Mouse (Mus musculus) kidney, postnatal 4 days (tissue): ENCODE results near the gene Trpv1.
A peak's percentile ranks its signal among the peaks of the same experiment; 100 is the strongest.

Experiments used
- DNase-seq, 2 experiments: peaks; one replicate each; pipeline ENCODE4 v3.0.0; 2021; ENCODE audit warnings: mixed read lengths in 2 of 2

The Trpv1 gene

DNA sequence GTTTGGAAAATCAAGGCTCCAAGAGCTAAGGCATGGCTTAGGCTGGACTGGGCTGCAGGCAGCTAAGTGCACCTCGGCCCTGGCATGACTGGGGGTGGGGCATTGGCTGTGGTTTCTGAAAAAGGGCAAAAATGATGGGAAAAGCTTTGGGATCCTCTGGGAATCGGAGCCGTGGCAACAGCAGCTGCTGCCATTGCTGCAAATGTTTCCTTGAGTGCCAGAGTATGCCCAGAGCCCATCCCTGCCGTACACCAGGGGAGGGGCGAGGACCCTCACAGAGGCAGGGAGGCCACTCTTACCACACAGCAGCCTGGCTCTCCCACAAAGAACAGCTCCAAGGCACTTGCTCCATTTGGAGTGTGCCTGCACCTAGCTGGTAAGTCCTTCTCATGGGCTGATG, at the start of gene Trpv1:
Gene Trpv1 (plus strand): TSS at position 301 of the 400 bp plus-strand sequence.
- no peak for DNase-seq

DNA sequence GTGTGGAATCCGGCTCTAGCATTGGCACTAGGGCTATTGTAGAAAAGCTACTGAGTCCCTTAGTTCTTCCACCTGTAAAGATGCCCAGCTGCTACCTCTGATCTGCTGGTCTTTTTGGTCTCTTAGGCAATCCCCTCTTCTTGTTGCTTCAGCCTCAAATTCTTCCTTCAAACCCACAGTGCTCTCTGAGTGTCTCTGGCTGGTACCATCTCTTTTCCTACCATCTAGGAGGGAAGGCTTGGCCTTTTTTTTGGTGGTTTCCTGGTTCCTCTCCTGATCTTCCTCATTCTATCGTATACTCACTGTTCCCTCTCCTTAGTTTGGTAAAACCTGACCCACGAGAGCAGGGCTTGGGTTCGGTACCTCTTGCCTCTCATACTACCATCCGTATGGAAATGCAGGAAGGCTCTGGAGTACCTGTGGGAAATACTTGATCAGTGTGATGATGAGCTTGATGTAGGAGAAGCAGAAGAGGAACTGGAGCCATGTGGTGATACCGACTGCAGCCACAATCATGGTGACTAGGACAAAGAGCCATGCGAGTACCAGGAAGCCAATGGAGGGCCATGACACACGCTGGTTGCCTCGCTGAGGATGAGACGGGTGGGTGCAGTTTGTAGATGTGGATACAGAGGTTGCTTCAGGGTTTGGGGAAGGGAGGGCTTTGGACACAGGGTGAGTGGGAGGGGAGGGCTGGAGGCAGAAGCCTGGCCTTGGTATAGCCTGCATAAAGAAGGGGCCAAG, 48.0 kb upstream of the Trpv1 start:
- no peak for DNase-seq

DNA sequence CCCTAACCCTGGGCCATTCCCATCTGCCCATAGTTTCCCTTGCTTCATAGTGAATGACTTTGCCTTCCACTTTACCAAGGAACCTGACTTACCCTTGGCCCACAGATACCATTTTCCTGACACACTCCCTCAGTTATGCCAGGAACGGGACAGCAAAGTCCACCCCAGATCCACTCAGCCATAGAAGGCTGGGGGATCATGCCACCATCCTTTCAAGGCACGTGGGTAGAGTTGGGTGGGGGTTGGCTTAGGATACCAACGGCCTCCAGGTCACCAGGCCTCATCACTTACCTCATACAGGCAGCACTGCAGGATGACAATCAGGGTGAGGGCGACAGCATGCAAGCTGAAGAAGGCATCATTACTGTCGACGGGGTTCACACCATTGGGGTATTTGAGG, 46.9 kb upstream of the Trpv1 start:
- peak in 1 of 2 experiments; percentile 11 for DNase-seq

DNA sequence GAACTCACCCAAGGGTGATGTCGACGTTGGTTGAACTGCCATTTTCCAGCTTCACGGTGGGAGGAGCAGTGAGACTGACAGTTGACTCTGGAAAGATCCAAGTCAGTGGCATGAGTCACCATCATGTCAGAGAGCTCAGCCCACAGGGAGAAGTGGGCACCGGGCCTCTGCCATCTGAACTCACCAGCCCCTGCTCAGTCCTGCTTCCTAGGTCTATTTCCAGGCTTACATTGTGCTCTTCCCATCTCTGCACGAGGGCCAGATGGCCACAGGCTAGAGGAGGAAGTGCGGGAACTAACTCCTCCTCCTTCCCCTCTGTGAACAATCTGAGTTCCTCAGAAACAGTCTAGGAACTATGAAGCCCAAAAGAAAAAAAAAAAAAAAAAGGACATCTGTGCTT, 41.0 kb upstream of the Trpv1 start:
- no peak for DNase-seq

DNA sequence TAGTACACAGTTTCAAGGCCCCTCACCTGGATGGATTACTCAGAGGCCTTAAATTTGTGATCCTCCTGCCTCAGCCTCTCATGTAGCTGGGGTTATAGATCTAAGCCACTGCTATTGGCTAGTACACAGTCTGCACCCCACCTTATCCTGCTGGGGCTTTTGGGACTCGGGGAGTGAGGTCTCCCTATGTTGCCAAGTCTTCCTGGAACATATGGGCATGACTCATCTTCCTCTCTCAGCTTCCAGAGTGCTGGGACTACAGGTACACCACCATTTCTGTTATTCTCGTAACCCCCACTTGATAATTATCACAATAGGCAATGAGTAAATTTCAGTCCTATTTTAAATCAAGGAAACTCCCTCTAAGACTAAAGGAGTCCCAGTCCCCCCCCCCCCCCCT, 39.6 kb upstream of the Trpv1 start:
- DNase-seq = no peak

DNA sequence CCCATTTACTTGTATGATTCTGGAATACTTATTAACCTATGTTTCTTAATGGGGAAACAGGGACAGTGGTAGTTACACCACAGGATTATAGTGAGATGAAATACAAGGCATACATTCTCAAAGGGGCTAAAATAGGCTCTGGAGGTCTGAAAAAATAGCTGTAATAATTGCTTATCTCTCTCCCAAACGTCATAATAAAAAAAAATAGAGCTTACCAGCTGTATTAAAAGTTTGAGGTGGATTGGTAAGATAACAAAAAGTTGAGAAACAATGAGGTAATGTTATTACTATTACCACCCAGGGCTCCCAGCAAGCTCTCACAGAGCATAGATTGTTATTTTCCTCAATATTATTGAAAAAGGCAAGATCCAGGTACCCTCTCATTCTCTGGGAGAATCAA, 35.9 kb upstream of the Trpv1 start:
- DNase-seq = no peak

DNA sequence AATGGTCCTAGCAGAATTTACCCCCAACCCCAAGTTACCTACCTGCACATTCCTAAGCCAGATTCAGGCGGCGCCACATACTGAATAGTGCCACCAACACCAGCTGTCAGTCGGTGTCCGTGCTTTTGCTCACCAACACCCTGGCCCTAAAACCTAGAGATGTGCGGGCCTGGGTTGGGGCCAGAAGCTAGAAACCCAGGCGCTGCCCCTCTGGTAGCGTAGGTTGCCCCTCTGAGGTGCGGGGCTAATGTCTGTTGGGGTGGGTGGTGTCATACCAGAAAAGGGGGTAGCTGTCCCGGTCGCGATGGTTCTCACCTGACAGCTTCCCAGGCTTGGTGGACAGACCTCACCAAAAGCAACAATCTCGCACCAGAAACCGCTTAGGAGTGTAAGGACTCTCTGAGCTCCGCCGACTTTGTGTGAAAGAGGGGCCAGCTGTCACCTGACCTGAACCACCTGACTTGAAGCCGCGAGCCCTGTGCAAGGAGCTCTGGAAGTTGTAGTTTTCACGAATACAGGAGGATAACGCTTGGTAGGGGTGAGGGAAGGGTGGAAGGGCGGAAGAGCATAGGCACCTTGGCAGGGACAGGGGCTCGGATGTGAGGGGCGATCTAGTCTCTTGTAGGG, 35.4 kb upstream of the Trpv1 start, which contains the start of gene Ctns:
Gene Ctns (minus strand): TSS at position 440 of the 627 bp plus-strand sequence.
- DNase-seq = peak; percentile 79 to 90

DNA sequence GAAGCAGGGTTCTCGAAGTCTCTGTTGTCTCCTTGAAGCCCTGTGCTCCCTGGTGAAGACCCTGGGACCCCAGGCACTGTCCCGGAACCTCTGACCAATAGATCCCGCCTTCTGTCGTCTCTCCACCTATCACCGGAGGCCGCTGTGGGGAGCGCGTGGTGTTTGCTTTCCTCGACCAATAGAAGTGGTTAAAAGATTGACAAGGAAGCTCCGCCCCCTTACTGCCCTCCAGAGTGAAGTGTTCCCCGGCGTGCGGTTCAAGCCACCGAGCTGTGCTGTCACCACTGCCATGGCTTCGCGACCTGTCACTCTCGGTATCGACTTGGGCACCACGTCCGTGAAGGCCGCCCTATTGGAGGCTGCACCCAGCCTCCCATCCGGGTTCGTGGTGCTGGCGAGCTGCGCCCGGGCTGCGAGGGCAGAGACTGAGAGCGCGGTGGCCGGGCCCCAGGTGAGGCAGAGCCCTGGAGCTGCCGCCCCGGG, 34.8 kb upstream of the Trpv1 start, which contains the start of gene Shpk:
Gene Shpk (plus strand): TSS at position 231 of the 483 bp plus-strand sequence.
- peak; percentile 94 to 96 for DNase-seq

DNA sequence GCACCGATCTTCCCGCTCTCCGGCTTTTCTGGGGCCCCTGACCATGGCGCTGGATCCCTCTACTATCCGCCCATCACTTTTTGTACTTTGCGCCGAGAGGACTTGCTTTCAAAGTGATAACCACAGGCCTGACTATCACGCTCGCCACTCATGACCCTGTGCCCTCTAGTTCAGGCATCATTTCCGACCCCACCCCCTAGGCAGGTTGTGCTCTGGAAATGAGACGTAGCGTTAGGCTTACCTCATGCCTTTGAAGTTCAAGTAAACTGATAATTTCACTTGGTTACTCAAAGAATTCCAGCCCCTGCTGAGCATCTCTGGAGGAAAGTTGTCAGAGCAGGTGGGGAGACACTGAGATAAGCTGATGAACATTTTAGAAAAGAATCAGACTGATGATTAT, 34.2 kb upstream of the Trpv1 start:
- no peak for DNase-seq

DNA sequence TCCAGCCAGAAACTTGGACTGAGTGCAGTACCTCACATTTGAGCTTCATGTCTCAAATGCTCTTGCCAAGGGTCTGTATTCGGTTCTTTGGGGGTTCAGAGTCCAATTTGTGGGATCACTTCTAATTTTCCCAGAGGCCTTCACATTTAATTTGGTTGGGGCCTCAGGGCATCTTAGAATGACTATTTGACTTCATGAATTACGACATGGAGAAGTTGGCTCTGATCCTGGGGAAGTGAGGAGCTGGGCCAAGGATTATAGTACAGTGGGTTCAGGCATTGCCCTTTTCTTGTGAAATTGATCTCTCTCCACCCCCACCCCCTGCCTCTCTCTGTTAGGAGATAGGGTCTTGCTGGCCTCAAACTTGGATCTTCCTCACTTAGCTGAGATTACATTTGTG, 33.1 kb upstream of the Trpv1 start:
- no peak for DNase-seq

DNA sequence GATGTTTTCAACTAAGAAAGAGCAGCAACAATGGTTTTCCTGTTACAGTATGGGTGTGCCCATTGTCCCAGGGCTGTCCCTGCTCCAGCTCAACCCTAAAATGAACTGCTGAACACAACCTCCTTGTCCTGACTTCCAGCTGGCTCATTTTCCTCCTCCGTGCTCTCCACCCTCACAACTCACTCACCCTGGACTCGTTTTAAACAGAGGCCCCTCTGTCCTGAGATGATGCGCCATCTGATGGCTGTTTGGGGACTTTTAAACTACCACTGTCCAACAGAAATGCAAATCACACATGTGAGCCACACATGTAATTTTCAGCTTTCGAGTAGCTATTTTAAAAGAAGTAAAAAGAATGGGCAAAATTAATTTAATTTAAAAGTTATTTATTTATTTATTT, 32.5 kb upstream of the Trpv1 start:
- DNase-seq = peak; percentile 14 to 34

DNA sequence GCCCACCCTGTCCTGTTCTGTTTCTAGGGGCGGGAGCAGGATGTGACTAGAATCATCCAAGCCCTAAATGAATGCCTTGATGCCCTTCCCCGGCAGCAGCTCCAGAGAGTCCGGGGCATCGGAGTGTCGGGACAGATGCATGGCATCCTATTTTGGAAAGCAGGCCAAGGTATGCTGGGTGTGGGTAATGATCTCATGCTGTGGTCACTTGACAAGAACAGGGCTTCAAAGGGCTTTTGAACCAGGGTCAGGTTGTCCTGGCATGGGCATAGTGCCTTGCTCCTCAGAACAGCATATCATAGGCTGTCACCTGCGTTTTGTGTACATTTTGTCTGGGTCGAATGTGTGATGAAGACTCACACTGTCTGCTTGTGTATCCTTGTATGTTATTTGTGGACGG, 30.2 kb upstream of the Trpv1 start:
- DNase-seq = no peak

DNA sequence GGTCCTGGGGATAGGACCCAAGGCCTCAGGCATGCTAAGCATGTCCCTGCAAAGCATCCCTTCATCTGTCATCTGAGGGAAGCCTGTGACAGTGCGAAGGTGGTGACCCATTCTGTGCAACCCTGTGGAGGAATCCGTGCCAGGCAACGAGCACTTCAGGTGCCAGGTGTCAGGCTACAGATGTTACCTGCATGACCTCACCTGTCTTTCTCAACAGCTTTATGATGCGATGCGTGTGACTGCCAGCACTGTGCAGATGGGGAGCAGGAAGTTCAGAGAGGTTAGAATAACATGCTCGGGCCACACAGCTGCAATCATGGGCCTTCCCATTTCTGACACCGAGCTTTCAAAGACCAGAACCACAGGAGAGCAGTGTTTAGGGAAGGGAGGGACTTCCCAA, 28.9 kb upstream of the Trpv1 start:
- no peak for DNase-seq

DNA sequence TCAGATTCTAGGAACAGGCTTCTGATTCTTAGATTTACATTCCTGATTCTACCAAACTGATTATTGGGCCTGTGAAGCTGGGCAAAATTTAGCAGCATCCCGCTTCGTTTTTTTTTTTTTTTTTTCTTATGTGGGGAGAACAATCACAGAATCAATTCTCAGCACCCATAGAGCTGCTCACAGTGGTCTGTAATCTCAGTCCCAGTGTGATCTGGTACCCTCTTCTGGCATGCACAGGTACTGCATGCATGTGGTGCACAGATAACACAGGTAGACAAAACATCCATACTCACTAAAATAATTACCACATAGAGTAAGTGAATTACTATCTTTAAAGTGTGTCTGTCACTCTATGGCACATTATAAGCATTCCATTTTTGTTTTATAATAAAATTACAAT, 26.5 kb upstream of the Trpv1 start:
- DNase-seq = peak in 1 of 2 experiments; percentile 16

DNA sequence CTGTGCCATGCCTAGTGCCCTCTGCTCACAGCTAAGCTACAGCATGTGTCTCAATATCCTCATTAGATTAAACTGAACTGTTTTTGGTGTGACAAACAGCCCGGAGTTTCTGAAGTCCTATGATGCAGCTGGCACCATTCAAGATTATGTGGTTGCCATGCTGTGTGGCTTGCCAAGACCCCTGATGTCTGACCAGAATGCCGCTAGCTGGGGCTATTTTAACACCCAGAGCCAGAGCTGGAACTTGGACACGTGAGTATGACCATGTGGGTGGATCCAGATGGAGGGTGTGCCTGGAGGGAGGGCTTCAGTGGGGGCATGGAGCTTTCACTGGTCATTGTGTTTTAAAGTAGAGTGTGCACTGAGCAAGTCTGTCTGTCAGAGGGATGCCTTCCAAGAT, 20.1 kb upstream of the Trpv1 start:
- no peak for DNase-seq

DNA sequence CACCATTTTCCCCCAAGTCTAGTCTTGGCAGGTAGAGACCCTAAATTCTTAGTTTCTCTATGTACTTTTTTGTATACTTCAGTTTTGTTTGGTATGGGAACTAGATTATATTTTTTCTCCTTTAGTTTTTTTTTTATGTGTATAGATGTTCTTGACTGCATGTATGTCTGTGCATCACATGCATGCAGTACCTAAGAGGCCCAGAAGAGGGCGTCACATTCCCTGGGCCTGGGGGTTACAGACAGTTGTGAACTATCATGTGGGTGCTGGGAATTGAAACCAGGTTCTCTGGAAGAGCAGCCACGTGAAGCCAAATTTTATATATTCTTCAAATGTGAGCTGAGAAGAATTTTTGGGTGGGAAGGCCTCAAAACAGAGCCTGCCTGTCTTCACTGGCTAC, 14.4 kb upstream of the Trpv1 start:
- no peak for DNase-seq

DNA sequence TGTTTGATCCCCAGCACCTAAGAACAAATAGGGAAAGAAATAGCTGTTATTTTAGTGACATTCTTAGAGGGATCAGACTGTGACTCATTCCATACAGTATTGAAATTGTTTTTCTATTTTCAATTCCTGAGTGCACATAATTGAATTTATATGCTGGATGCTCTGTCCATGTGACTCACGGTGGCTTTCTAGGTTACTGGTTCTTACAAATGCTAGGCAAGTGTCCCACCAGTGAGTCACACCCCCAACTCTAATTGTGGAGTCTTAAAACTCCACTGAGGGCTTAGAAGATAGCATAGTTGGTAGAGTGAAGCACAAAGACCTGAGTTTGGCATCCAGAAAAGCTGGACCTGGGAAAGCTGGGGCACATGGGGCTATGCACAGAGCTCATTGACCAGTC, 13.4 kb upstream of the Trpv1 start:
- DNase-seq = no peak

DNA sequence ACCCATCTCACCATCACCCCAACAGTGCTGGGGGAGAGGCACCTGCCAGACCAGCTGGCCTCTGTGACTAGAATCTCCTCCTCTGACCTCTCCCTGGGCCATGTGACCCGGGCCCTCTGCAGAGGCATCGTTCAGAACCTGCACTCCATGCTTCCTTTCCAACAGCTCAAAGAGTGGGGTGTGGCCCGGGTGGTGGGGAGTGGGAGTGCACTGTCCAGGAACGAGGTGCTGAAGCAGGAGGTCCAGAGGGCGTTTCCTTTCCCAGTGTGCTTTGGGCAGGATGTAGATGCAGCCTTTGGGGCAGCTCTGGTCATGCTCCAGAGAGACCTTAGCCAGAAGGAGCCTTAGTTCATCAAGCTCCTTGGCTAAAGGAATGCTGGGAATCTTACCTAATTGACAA, 11.2 kb upstream of the Trpv1 start:
- DNase-seq = peak in 1 of 2 experiments; percentile 11

DNA sequence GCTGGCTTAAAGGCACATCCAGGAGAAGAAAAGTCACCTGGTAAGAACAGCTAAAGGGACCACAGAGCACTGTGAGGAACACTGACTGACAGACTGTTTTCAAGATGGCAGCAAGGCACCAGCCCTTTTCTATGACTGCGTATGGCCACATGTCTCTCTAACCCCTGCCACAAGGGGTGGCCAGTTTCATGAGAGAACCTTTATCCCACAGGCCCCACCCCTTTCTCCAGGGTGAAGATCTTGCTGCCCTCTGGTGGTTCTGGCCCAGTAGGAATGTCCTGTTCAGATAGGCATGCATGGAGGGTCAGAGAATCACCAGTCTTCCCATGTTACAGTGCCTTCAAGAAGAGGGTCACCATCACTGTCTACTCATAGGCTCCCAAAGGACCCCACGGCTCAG, 10.1 kb upstream of the Trpv1 start:
- peak; percentile 21 to 37 for DNase-seq

DNA sequence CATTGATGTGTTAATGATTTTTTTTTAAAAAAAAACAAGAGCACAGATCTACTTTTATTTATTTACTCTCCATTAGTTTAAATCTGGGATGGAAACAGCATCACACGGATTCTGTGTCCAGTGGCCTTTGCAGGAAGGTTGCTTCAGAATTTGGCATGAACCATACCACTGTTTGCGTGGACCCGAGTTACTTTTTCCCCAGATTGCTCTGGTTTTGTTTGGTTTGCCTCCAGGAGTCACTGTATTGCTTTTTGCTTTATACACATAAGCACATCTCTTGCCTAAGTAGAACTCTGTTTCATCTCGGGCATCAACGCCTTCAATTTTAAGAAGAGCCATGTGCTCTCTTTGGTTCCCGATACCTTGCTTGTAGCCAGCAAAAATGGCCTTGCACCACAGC, 8.2 kb upstream of the Trpv1 start:
- DNase-seq = no peak

DNA sequence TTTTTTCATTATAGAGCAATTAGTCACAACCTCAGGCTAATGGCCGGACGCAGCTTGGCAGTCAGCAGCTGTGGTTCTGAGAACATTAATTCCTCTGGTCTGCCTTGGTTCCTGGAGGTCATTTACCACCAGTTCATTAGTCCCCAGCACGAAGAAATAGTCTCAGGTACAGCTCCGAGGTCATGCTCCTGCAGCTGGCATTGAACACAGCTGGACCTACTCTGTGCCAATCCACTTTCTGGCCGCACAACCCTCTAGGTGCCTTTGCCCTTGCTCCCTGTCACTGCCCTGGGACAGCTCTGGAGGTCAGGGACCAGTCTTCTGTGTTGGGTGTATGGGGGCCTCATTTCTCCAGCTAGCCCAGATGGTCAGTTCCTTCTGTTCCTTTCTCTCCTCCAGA, 5.2 kb upstream of the Trpv1 start:
- no peak for DNase-seq

DNA sequence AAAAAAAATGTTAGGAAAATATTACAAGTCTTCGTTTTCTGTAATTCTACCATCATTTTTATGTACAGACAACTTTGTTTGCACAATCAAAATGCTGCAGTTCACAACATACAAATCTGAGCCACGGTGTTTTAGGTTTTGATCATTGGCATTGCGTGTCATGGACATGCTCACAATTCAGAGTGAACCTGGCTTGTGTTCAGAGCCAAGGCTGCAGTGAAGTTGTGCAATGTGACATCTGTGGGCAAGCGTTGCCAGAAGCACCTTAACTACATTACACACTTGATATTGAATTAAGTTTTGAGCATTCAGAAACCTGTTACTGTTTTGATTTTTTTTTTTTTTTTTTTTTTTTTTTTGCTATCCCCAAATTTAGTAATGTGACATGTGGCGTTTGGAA, 4.0 kb upstream of the Trpv1 start:
- DNase-seq = no peak

DNA sequence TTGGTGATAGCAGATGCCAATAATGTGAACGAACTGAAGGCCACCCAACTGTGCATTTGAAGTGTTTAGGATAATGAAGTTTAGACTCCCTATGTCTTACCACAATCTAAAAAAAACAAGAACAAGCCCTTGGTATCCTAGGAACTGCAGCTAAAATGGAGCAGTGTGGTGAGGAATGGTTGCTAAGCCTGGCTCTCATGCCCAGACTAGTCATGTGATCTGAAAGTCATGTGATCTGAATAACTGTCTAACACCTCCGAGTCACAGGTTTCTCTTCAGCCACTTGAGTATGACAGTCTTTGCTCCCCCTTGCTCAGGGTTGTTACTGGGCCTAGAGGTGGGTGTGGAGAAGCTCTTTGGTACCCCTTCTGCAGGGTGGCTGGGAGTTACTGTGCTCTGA, 1.6 kb upstream of the Trpv1 start:
- DNase-seq = no peak

DNA sequence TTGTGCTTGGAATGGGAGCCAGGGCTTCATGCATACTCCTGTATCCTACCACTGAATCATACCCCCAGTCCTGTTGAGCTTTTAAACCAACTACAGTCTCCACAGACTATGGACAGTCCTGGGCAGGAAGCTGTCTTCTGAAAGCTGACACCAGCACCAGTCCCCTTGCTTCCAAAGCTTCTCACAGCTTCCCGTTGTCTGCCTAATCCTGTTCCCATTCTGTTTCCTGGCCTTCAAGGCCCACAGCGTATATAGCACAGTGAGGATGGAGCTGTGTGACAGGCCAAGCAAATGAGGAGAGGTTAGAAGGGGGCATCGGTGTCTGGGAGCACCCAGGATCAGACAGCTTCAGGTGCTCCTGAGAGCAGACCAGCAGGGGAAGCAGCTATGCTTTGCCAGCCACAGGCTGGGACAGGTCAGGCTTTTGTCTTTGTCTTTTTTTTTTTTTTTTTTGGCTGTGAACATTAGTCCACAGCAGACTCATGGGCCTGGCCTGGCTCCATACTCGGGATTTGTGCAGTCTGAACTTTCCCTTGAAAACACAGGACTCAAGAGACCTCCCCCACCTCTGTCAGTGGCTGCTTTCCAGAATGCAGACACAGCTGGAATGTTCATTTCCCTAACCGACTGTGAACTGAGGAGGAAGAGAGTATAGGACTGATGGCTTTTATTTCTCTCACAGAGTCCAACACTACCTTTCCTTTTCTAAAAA, 2.1 kb downstream of the Trpv1 start:
- peak; percentile 74 to 80 for DNase-seq
